8 mouse cellular contexts compared by ENCODE assay signal in genomic region chr14:25634328-25634727, GRCm38 (mm10). TPM values are rescaled to one million over a fixed set of nuclear protein-coding genes. Genes with fewer than 3 reads are reported as not detected.
DNase-seq lines count a peak whose midpoint lies in the region; ATAC-seq and TF ChIP-seq lines count a peak whose summit lies in the region.

No protein-coding gene starts in this region.

- intact Hi-C loops in left cerebral cortex, postnatal 4 days (cut with DNase I), result no loop called here

- peak overlapping the region; percentile 71 for H3K27ac ChIP-seq in layer of hippocampus, adult 2 months
- peak overlapping the region; percentile 85 for H3K27ac ChIP-seq in hindbrain, embryonic 13.5 days
- peak overlapping the region; percentile 84 for H3K27ac ChIP-seq in midbrain, embryonic 14.5 days (replicated peaks; ENCODE audit: low read depth, low read length)

- peak; percentile 86 for ATAC-seq in common myeloid progenitor, adult 5-6 weeks (replicated peaks; ENCODE audit: low read depth, poor library complexity, severe bottlenecking)
- ATAC-seq in hindbrain, embryonic 13.5 days (ENCODE audit: low FRiP score), result 0 out of 2 replicates have a peak, but pooled peaks have one; percentile 2
- ATAC-seq in midbrain, embryonic 14.5 days (ENCODE audit: low FRiP score, low TSS enrichment), result no peak

- H3K4me1 ChIP-seq in hindbrain, embryonic 13.5 days (replicated peaks), result peaks cover 94% of the 10 kb centered on the region
- H3K4me1 ChIP-seq in midbrain, embryonic 14.5 days (ENCODE audit: control insufficient read depth, insufficient read depth, low read length), result peaks cover 45% of the 10 kb centered on the region

- H3K9me3 ChIP-seq in hindbrain, embryonic 13.5 days, result no peaks in the 10 kb centered on the region
- no peaks in the 10 kb centered on the region for H3K9me3 ChIP-seq in midbrain, embryonic 14.5 days (ENCODE audit: control insufficient read depth, low read length)

- H3K27me3 ChIP-seq in hindbrain, embryonic 13.5 days, result no peaks in the 10 kb centered on the region
- no peaks in the 10 kb centered on the region for H3K27me3 ChIP-seq in midbrain, embryonic 14.5 days (ENCODE audit: control insufficient read depth, insufficient read depth, low read length)

- no peak for DNase-seq in layer of hippocampus, adult 2 months (ENCODE audit: low spot score in 2 of 2)
- DNase-seq in layer of hippocampus, postnatal 25 days (ENCODE audit: extremely low spot score in 1 of 2, low spot score in 1 of 2), result no peak
- DNase-seq in midbrain, embryonic 14.5 days, result no peak
- DNase-seq in left cerebral cortex, postnatal 4 days, result no peak
- DNase-seq in thymus, postnatal 25 days, result no peak
- no peak for DNase-seq in frontal cortex, postnatal 36 days (ENCODE audit: low spot score in 2 of 2)

- H3K4me3 ChIP-seq in layer of hippocampus, adult 2 months, result no peak overlapping the region
- H3K4me3 ChIP-seq in hindbrain, embryonic 13.5 days, result no peak overlapping the region
- no peak overlapping the region for H3K4me3 ChIP-seq in midbrain, embryonic 14.5 days (replicated peaks; ENCODE audit: low read depth, low read length)

- TF ChIP-seq CTCF in layer of hippocampus, adult 2 months (conservative IDR thresholded peaks at IDR 0.05), result no peak

- no peak overlapping the region for H3K4me2 ChIP-seq in hindbrain, embryonic 13.5 days
- H3K4me2 ChIP-seq in midbrain, embryonic 14.5 days (ENCODE audit: low read length), result no peak overlapping the region

- peaks cover 42% of the 10 kb centered on the region for H3K36me3 ChIP-seq in hindbrain, embryonic 13.5 days
- peaks cover 40% of the 10 kb centered on the region for H3K36me3 ChIP-seq in midbrain, embryonic 14.5 days (ENCODE audit: control insufficient read depth, insufficient read depth, low read length)

- WGBS in hindbrain, embryonic 13.5 days, result 76% methylated on average over 9 of the region's 9 CpGs
- 75% methylated on average over 9 of the region's 9 CpGs for WGBS in midbrain, embryonic 14.5 days

- peak overlapping the region; percentile 14 for H3K9ac ChIP-seq in hindbrain, embryonic 13.5 days
- H3K9ac ChIP-seq in midbrain, embryonic 14.5 days (replicated peaks; ENCODE audit: low read length), result peak overlapping the region; percentile 34

RNA-seq across cellular contexts. Expression of gene Ppif, which starts 59.6 kb away (rescaled TPM):
- total RNA-seq in layer of hippocampus, adult 2 months (2021), result 10 to 100 TPM; 27.4 to 34.2 TPM
- 10 to 100 TPM; 26.0 to 27.7 TPM for total RNA-seq in layer of hippocampus, postnatal 25 days (2021)
- 44.9 and 49.5 TPM in 2 replicates for total RNA-seq in common myeloid progenitor, adult 5-6 weeks (2017)
- polyA plus RNA-seq in hindbrain, embryonic 13.5 days (2015; fragmentation: Nextera tagmentation; extraction: Ambion mirVana), result 28.0 and 32.0 TPM in 2 replicates
- polyA plus RNA-seq in midbrain, embryonic 14.5 days (2014; fragmentation: Nextera tagmentation; extraction: Ambion mirVana), result 28.0 and 29.4 TPM in 2 replicates
- 10 to 100 TPM; 19.9 to 20.8 TPM for total RNA-seq in left cerebral cortex, postnatal 4 days (2021)
